ENCODE assay signal across 26 mouse cellular contexts in the genomic region with DNA sequence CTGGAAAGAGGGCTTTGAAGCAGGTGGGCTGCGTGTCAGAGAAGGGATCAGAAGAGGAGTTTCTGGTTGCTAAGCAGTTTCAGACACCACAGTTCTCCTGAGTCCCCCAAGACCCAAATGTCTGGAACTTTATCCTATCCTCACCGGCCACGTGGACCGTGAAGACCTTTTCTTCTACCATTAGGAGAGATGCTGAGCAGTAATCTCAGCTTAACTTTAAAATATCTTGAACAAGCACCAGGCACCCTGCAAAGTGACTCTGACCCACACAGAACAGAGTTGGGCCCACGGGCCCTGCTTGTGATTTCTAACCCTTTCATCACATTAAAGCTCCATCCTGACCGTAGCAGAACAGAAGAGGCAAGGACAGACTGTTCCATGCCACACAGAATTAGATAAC. TPM values are rescaled to one million over a fixed set of nuclear protein-coding genes. Genes with fewer than 3 reads are reported as not detected.
DNase-seq lines count a peak whose midpoint lies in the region; ATAC-seq and TF ChIP-seq lines count a peak whose summit lies in the region.
"Had no signal": no experiment of that assay in that cellular context is flagged by ENCODE, and none has a peak within 500 bp of the region (broad histone marks: within the 10 kb centered on the region; RNA-seq: fewer than 3 reads in every experiment).

No protein-coding gene starts in this region.

- no peak for DNase-seq in forebrain, embryonic 14.5 days (ENCODE audit: low spot score)
- no peak for DNase-seq in heart, postnatal 4 days
- no peak for DNase-seq in hindbrain, postnatal 0 days (ENCODE audit: low spot score)
- no peak for DNase-seq in midbrain, postnatal 0 days (ENCODE audit: low spot score)
- DNase-seq: adrenal gland, adult 8-10 months; cerebellum, adult 8-10 months; cerebellum, postnatal 36 days; gastrocnemius, postnatal 10 days; kidney, adult 18-20 months; kidney, postnatal 25 days; layer of hippocampus, postnatal 36 days; left cerebral cortex, postnatal 4 days; liver, postnatal 0 days; lung, postnatal 36 days; right cerebral cortex, adult 18-20 months; spleen, adult 18-20 months; thymus, postnatal 14 days had no signal

- 92% methylated on average over 6 of the region's 6 CpGs for WGBS in forebrain, embryonic 14.5 days
- WGBS in forebrain, embryonic 15.5 days, result 91% methylated on average over 6 of the region's 6 CpGs
- WGBS in heart, embryonic 13.5 days, result 68% methylated on average over 6 of the region's 6 CpGs
- WGBS in hindbrain, embryonic 13.5 days, result 90% methylated on average over 6 of the region's 6 CpGs
- WGBS in hindbrain, postnatal 0 days, result 77% methylated on average over 6 of the region's 6 CpGs
- WGBS in midbrain, postnatal 0 days, result 74% methylated on average over 6 of the region's 6 CpGs
- WGBS in midbrain, embryonic 16.5 days, result 80% methylated on average over 6 of the region's 6 CpGs

- no peak overlapping the region for H3K4me2 ChIP-seq in forebrain, embryonic 14.5 days (ENCODE audit: low read length)
- H3K4me2 ChIP-seq in forebrain, embryonic 15.5 days (replicated peaks), result no peak overlapping the region
- H3K4me2 ChIP-seq in heart, embryonic 13.5 days, result peak overlapping the region; percentile 55
- no peak overlapping the region for H3K4me2 ChIP-seq in hindbrain, embryonic 13.5 days
- H3K4me2 ChIP-seq in hindbrain, postnatal 0 days (ENCODE audit: low read depth, low read length), result no peak overlapping the region
- H3K4me2 ChIP-seq in midbrain, postnatal 0 days (ENCODE audit: low read depth, low read length, poor library complexity, severe bottlenecking), result no peak overlapping the region
- H3K4me2 ChIP-seq in midbrain, embryonic 16.5 days (ENCODE audit: low read length), result no peak overlapping the region
- H3K4me2 ChIP-seq: embryonic facial prominence, embryonic 12.5 days; kidney, embryonic 15.5 days; liver, embryonic 12.5 days; midbrain, embryonic 13.5 days had no signal

- H3K4me1 ChIP-seq in forebrain, embryonic 14.5 days (ENCODE audit: control insufficient read depth, insufficient read depth, low read length), result peaks cover 10% of the 10 kb centered on the region; the same call in 1 of the 2 replicates
- H3K4me1 ChIP-seq in forebrain, embryonic 15.5 days, result peaks cover 45% of the 10 kb centered on the region
- peaks cover 20% of the 10 kb centered on the region for H3K4me1 ChIP-seq in heart, embryonic 13.5 days
- peaks cover 56% of the 10 kb centered on the region for H3K4me1 ChIP-seq in hindbrain, embryonic 13.5 days (replicated peaks)
- H3K4me1 ChIP-seq in hindbrain, postnatal 0 days (ENCODE audit: insufficient read depth, low read length), result no peaks in the 10 kb centered on the region; the same call in 1 of the 2 replicates
- H3K4me1 ChIP-seq in midbrain, postnatal 0 days (ENCODE audit: insufficient read depth, low read length), result 0 out of 2 replicates have a peak, but pooled peaks cover 4% of the 10 kb centered on the region
- H3K4me1 ChIP-seq in midbrain, embryonic 16.5 days (ENCODE audit: control insufficient read depth, insufficient read depth, low read length), result peaks cover 23% of the 10 kb centered on the region
- H3K4me1 ChIP-seq: embryonic facial prominence, embryonic 12.5 days; kidney, embryonic 15.5 days; liver, embryonic 12.5 days had no signal

- no peak overlapping the region for H3K9ac ChIP-seq in forebrain, embryonic 14.5 days (ENCODE audit: low read length)
- H3K9ac ChIP-seq in forebrain, embryonic 15.5 days (replicated peaks), result no peak overlapping the region
- H3K9ac ChIP-seq in heart, embryonic 13.5 days, result no peak overlapping the region
- no peak overlapping the region for H3K9ac ChIP-seq in hindbrain, embryonic 13.5 days
- H3K9ac ChIP-seq in hindbrain, postnatal 0 days (replicated peaks; ENCODE audit: low read length), result no peak overlapping the region
- no peak overlapping the region for H3K9ac ChIP-seq in midbrain, postnatal 0 days (replicated peaks; ENCODE audit: low read length, poor library complexity, severe bottlenecking)
- no peak overlapping the region for H3K9ac ChIP-seq in midbrain, embryonic 16.5 days (ENCODE audit: low read depth, low read length)
- H3K9ac ChIP-seq: embryonic facial prominence, embryonic 12.5 days; kidney, embryonic 15.5 days; liver, embryonic 12.5 days; liver, postnatal 0 days; midbrain, embryonic 13.5 days had no signal

- no peak overlapping the region for H3K4me3 ChIP-seq in forebrain, embryonic 14.5 days (ENCODE audit: low read depth, low read length)
- H3K4me3 ChIP-seq in forebrain, embryonic 15.5 days, result no peak overlapping the region
- no peak overlapping the region for H3K4me3 ChIP-seq in heart, embryonic 13.5 days
- H3K4me3 ChIP-seq in hindbrain, embryonic 13.5 days, result no peak overlapping the region
- no peak overlapping the region for H3K4me3 ChIP-seq in hindbrain, postnatal 0 days (ENCODE audit: low read length)
- no peak overlapping the region for H3K4me3 ChIP-seq in midbrain, postnatal 0 days (ENCODE audit: low read depth, low read length)
- no peak overlapping the region for H3K4me3 ChIP-seq in midbrain, embryonic 16.5 days (ENCODE audit: low read depth, low read length)
- H3K4me3 ChIP-seq: embryonic facial prominence, embryonic 12.5 days; kidney, embryonic 15.5 days; liver, embryonic 12.5 days; midbrain, embryonic 13.5 days had no signal

- TF ChIP-seq CTCF in hindbrain, postnatal 0 days (IDR thresholded peaks at IDR 0.05; ENCODE audit: low read depth), result no peak
- TF ChIP-seq CTCF in midbrain, postnatal 0 days (IDR thresholded peaks at IDR 0.05), result no peak

- H3K27ac ChIP-seq in forebrain, embryonic 14.5 days (ENCODE audit: low read depth, low read length), result peak overlapping the region; percentile 48
- H3K27ac ChIP-seq in forebrain, embryonic 15.5 days (replicated peaks), result no peak overlapping the region
- peak overlapping the region; percentile 1; the same call in 1 of the 2 replicates for H3K27ac ChIP-seq in heart, embryonic 13.5 days (replicated peaks)
- H3K27ac ChIP-seq in hindbrain, embryonic 13.5 days, result 0 out of 2 replicates have a peak overlapping the region, but pooled peaks have one; percentile 13
- no peak overlapping the region for H3K27ac ChIP-seq in hindbrain, postnatal 0 days
- H3K27ac ChIP-seq in midbrain, postnatal 0 days (ENCODE audit: low read depth, low read length), result no peak overlapping the region
- no peak overlapping the region for H3K27ac ChIP-seq in midbrain, embryonic 16.5 days (ENCODE audit: low read length)
- H3K27ac ChIP-seq: embryonic facial prominence, embryonic 12.5 days; kidney, embryonic 15.5 days; liver, embryonic 12.5 days had no signal

- ATAC-seq in forebrain, embryonic 14.5 days, result no peak
- no peak for ATAC-seq in forebrain, embryonic 15.5 days (replicated peaks)
- no peak for ATAC-seq in heart, embryonic 13.5 days (ENCODE audit: extremely low read depth, insufficient number of reproducible peaks, low FRiP score, low TSS enrichment)
- no peak for ATAC-seq in hindbrain, embryonic 13.5 days (ENCODE audit: low FRiP score)
- ATAC-seq in hindbrain, postnatal 0 days, result no peak
- ATAC-seq in midbrain, postnatal 0 days (ENCODE audit: low FRiP score), result peak; percentile 5; the same call in 1 of the 2 replicates
- ATAC-seq in midbrain, embryonic 16.5 days, result no peak
- ATAC-seq: liver, embryonic 12.5 days; liver, postnatal 0 days; midbrain, embryonic 13.5 days had no signal

- H3K9me3 ChIP-seq in forebrain, embryonic 14.5 days (replicated peaks; ENCODE audit: control insufficient read depth, low read length), result no peaks in the 10 kb centered on the region
- no peaks in the 10 kb centered on the region for H3K9me3 ChIP-seq in forebrain, embryonic 15.5 days
- H3K9me3 ChIP-seq in heart, embryonic 13.5 days, result peaks cover 4% of the 10 kb centered on the region; the same call in 1 of the 2 replicates
- H3K9me3 ChIP-seq in hindbrain, embryonic 13.5 days, result no peaks in the 10 kb centered on the region
- no peaks in the 10 kb centered on the region for H3K9me3 ChIP-seq in hindbrain, postnatal 0 days (ENCODE audit: low read length)
- no peaks in the 10 kb centered on the region for H3K9me3 ChIP-seq in midbrain, postnatal 0 days (ENCODE audit: low read length)
- no peaks in the 10 kb centered on the region for H3K9me3 ChIP-seq in midbrain, embryonic 16.5 days (replicated peaks; ENCODE audit: control insufficient read depth, low read length, poor library complexity, severe bottlenecking)
- H3K9me3 ChIP-seq: embryonic facial prominence, embryonic 12.5 days; G1E; liver, embryonic 12.5 days; midbrain, embryonic 13.5 days had no signal

- peaks cover 10% of the 10 kb centered on the region; the same call in 1 of the 2 replicates for H3K36me3 ChIP-seq in forebrain, embryonic 14.5 days (ENCODE audit: control insufficient read depth, insufficient read depth, low read length)
- peaks cover 12% of the 10 kb centered on the region; the same call in 1 of the 2 replicates for H3K36me3 ChIP-seq in forebrain, embryonic 15.5 days
- no peaks in the 10 kb centered on the region for H3K36me3 ChIP-seq in heart, embryonic 13.5 days
- H3K36me3 ChIP-seq in hindbrain, embryonic 13.5 days, result peaks cover 19% of the 10 kb centered on the region; the same call in 1 of the 2 replicates
- H3K36me3 ChIP-seq in hindbrain, postnatal 0 days (ENCODE audit: insufficient read depth, low read length), result no peaks in the 10 kb centered on the region
- H3K36me3 ChIP-seq in midbrain, postnatal 0 days (ENCODE audit: insufficient read depth, low read length), result peaks cover 10% of the 10 kb centered on the region; the same call in 1 of the 2 replicates
- no peaks in the 10 kb centered on the region for H3K36me3 ChIP-seq in midbrain, embryonic 16.5 days (ENCODE audit: control insufficient read depth, insufficient read depth, low read length)
- H3K36me3 ChIP-seq: embryonic facial prominence, embryonic 12.5 days; G1E; kidney, embryonic 15.5 days; liver, embryonic 12.5 days had no signal

- no peaks in the 10 kb centered on the region for H3K27me3 ChIP-seq in forebrain, embryonic 14.5 days (replicated peaks; ENCODE audit: control insufficient read depth, insufficient read depth, low read length)
- H3K27me3 ChIP-seq in forebrain, embryonic 15.5 days, result no peaks in the 10 kb centered on the region
- H3K27me3 ChIP-seq in heart, embryonic 13.5 days (replicated peaks), result no peaks in the 10 kb centered on the region
- no peaks in the 10 kb centered on the region for H3K27me3 ChIP-seq in hindbrain, embryonic 13.5 days
- no peaks in the 10 kb centered on the region for H3K27me3 ChIP-seq in hindbrain, postnatal 0 days (ENCODE audit: insufficient read depth, low read length)
- H3K27me3 ChIP-seq in midbrain, postnatal 0 days (ENCODE audit: insufficient read depth, low read length), result no peaks in the 10 kb centered on the region
- no peaks in the 10 kb centered on the region for H3K27me3 ChIP-seq in midbrain, embryonic 16.5 days (ENCODE audit: control insufficient read depth, insufficient read depth, low read depth, low read length)
- H3K27me3 ChIP-seq: embryonic facial prominence, embryonic 12.5 days; kidney, embryonic 15.5 days; liver, embryonic 12.5 days; midbrain, embryonic 13.5 days had no signal

RNA-seq across cellular contexts. Expression of a gene that starts 29.7 kb away (rescaled TPM):
- 148 and 170 TPM in 2 replicates for polyA plus RNA-seq in forebrain, embryonic 14.5 days (2014; fragmentation: Nextera tagmentation; extraction: Ambion mirVana)
- polyA plus RNA-seq in forebrain, embryonic 15.5 days (2015; fragmentation: Nextera tagmentation; extraction: Ambion mirVana), result 171 and 172 TPM in 2 replicates
- polyA plus RNA-seq in heart, embryonic 13.5 days (2015; fragmentation: Nextera tagmentation; extraction: Ambion mirVana), result 0.84 and 1.0 TPM in 2 replicates
- total RNA-seq in heart, postnatal 4 days (2021), result 1 to 10 TPM in 1 of 2 experiments, under 1 TPM in 1; 0.88 to 1.4 TPM
- 178 and 186 TPM in 2 replicates for polyA plus RNA-seq in hindbrain, embryonic 13.5 days (2015; fragmentation: Nextera tagmentation; extraction: Ambion mirVana)
- total RNA-seq in hindbrain, postnatal 0 days (2014; rRNA removed), result 262 and 290 TPM in 2 replicates
- 145 and 151 TPM in 2 replicates for polyA plus RNA-seq in hindbrain, postnatal 0 days (2015; fragmentation: Nextera tagmentation; extraction: Ambion mirVana)
- total RNA-seq in midbrain, postnatal 0 days (2014; rRNA removed), result 328 and 412 TPM in 2 replicates
- polyA plus RNA-seq in midbrain, postnatal 0 days (2015; fragmentation: Nextera tagmentation; extraction: Ambion mirVana), result 159 and 170 TPM in 2 replicates
- polyA plus RNA-seq in midbrain, embryonic 16.5 days (2015; fragmentation: Nextera tagmentation; extraction: Ambion mirVana), result 194 and 211 TPM in 2 replicates

Comparison
In these comparisons a context has a peak if more than half of its experiments do, and no peak if none do; other contexts are left out.
1. H3K27ac ChIP-seq: peak in forebrain, embryonic 14.5 days (single experiment), heart, embryonic 13.5 days (single experiment) and hindbrain, embryonic 13.5 days (single experiment); none in forebrain, embryonic 15.5 days (single experiment), hindbrain, postnatal 0 days (single experiment), midbrain, postnatal 0 days (single experiment) and midbrain, embryonic 16.5 days (single experiment).
2. RNA of a gene that starts 29.7 kb away (polyA plus RNA-seq): 194 to 211 TPM in midbrain, embryonic 16.5 days, 178 to 186 TPM in hindbrain, embryonic 13.5 days, 171 to 172 TPM in forebrain, embryonic 15.5 days, 159 to 170 TPM in midbrain, postnatal 0 days, 145 to 151 TPM in hindbrain, postnatal 0 days and 148 to 170 TPM in forebrain, embryonic 14.5 days; 0.84 to 1.0 TPM in heart, embryonic 13.5 days; every median in the first group is over 10 times any median in the second.